Mouse (Mus musculus): Measurements from ENCODE around the gene Fbxl13. TPM values are rescaled to one million over a fixed set of nuclear protein-coding genes. Genes with fewer than 3 reads are reported as not detected.

The Fbxl13 gene
- total and polyA plus RNA-seq, 2 experiments from 2014 or later = 0.25 to 0.60 TPM

- WGBS = 93% methylated on average over 9 of the region's 9 CpGs
- no peaks in the 10 kb centered on the region for H3K9me3 ChIP-seq (ENCODE audit: low read length)
- H3K4me1 ChIP-seq (ENCODE audit: insufficient read depth, low read length) = no peaks in the 10 kb centered on the region
- no peak for DNase-seq (ENCODE audit: low spot score)
- no peaks in the 10 kb centered on the region; the same call in 1 of the 2 replicates for H3K36me3 ChIP-seq (ENCODE audit: insufficient read depth, low read length)
- no peak for TF ChIP-seq CTCF (IDR thresholded peaks at IDR 0.05)
- H3K4me2 ChIP-seq (ENCODE audit: low read depth, low read length, poor library complexity, severe bottlenecking) = no peak overlapping the region
- H3K4me3 ChIP-seq (ENCODE audit: low read depth, low read length) = no peak overlapping the region
- no peak overlapping the region for H3K27ac ChIP-seq (ENCODE audit: low read depth, low read length)
- no peak overlapping the region for H3K9ac ChIP-seq (replicated peaks; ENCODE audit: low read length, poor library complexity, severe bottlenecking)
- H3K27me3 ChIP-seq (ENCODE audit: insufficient read depth, low read length) = no peaks in the 10 kb centered on the region
- no peak for ATAC-seq (ENCODE audit: low FRiP score)
Observed at GRCm38 (mm10) chr5:21683811-21684210, 38.4 kb upstream of the Fbxl13 start.

GRCm38 (mm10) chr5:21680940-21681339 lies 35.5 kb upstream of the Fbxl13 start:
- no peak overlapping the region for H3K9ac ChIP-seq (replicated peaks; ENCODE audit: low read length, poor library complexity, severe bottlenecking)
- no peak for DNase-seq (ENCODE audit: low spot score)
- H3K27ac ChIP-seq (ENCODE audit: low read depth, low read length) = no peak overlapping the region
- 81% methylated on average over 5 of the region's 5 CpGs for WGBS
- no peak for ATAC-seq (ENCODE audit: low FRiP score)
- H3K36me3 ChIP-seq (ENCODE audit: insufficient read depth, low read length) = no peaks in the 10 kb centered on the region; the same call in 1 of the 2 replicates
- no peak overlapping the region for H3K4me2 ChIP-seq (ENCODE audit: low read depth, low read length, poor library complexity, severe bottlenecking)
- no peaks in the 10 kb centered on the region for H3K4me1 ChIP-seq (ENCODE audit: insufficient read depth, low read length)
- no peaks in the 10 kb centered on the region for H3K27me3 ChIP-seq (ENCODE audit: insufficient read depth, low read length)
- H3K4me3 ChIP-seq (ENCODE audit: low read depth, low read length) = no peak overlapping the region
- TF ChIP-seq CTCF (IDR thresholded peaks at IDR 0.05) = no peak
- no peaks in the 10 kb centered on the region for H3K9me3 ChIP-seq (ENCODE audit: low read length)

- Histone ChIP-seq H3K36me3 (ENCODE audit: insufficient read depth, low read length) (peaks cover 1% of the 10 kb centered on the region), H3K4me3 (ENCODE audit: low read depth, low read length) (no peak overlapping the region), H3K9me3 (ENCODE audit: low read length) (no peaks in the 10 kb centered on the region), H3K9ac (replicated peaks; ENCODE audit: low read length, poor library complexity, severe bottlenecking) (no peak overlapping the region), H3K27me3 (ENCODE audit: insufficient read depth, low read length) (no peaks in the 10 kb centered on the region), H3K27ac (ENCODE audit: low read depth, low read length) (no peak overlapping the region), H3K4me1 (ENCODE audit: insufficient read depth, low read length) (no peaks in the 10 kb centered on the region), H3K4me2 (ENCODE audit: low read depth, low read length, poor library complexity, severe bottlenecking) (no peak overlapping the region)
- no peak for TF ChIP-seq CTCF (IDR thresholded peaks at IDR 0.05)
- WGBS = 76% methylated on average over 4 of the region's 4 CpGs
- ATAC-seq (ENCODE audit: low FRiP score) = no peak
- no peak for DNase-seq (ENCODE audit: low spot score)
Observed at GRCm38 (mm10) chr5:21680029-21680428, 34.6 kb upstream of the Fbxl13 start.

GRCm38 (mm10) chr5:21678363-21678762 lies 32.9 kb upstream of the Fbxl13 start:
- no peak overlapping the region for H3K4me2 ChIP-seq (ENCODE audit: low read depth, low read length, poor library complexity, severe bottlenecking)
- H3K4me3 ChIP-seq (ENCODE audit: low read depth, low read length) = no peak overlapping the region
- H3K4me1 ChIP-seq (ENCODE audit: insufficient read depth, low read length) = no peaks in the 10 kb centered on the region
- H3K36me3 ChIP-seq (ENCODE audit: insufficient read depth, low read length) = peaks cover 9% of the 10 kb centered on the region
- DNase-seq (ENCODE audit: low spot score) = no peak
- 95% methylated on average over 9 of the region's 9 CpGs for WGBS
- H3K9me3 ChIP-seq (ENCODE audit: low read length) = no peaks in the 10 kb centered on the region
- no peak for ATAC-seq (ENCODE audit: low FRiP score)
- H3K9ac ChIP-seq (replicated peaks; ENCODE audit: low read length, poor library complexity, severe bottlenecking) = no peak overlapping the region
- no peaks in the 10 kb centered on the region for H3K27me3 ChIP-seq (ENCODE audit: insufficient read depth, low read length)
- H3K27ac ChIP-seq (ENCODE audit: low read depth, low read length) = no peak overlapping the region
- no peak for TF ChIP-seq CTCF (IDR thresholded peaks at IDR 0.05)

- no peak for ATAC-seq (ENCODE audit: low FRiP score)
- Histone ChIP-seq H3K36me3 (ENCODE audit: insufficient read depth, low read length) (peaks cover 9% of the 10 kb centered on the region), H3K9ac (replicated peaks; ENCODE audit: low read length, poor library complexity, severe bottlenecking) (no peak overlapping the region), H3K4me2 (ENCODE audit: low read depth, low read length, poor library complexity, severe bottlenecking) (no peak overlapping the region), H3K4me3 (ENCODE audit: low read depth, low read length) (no peak overlapping the region), H3K9me3 (ENCODE audit: low read length) (no peaks in the 10 kb centered on the region), H3K4me1 (ENCODE audit: insufficient read depth, low read length) (no peaks in the 10 kb centered on the region), H3K27me3 (ENCODE audit: insufficient read depth, low read length) (no peaks in the 10 kb centered on the region), H3K27ac (ENCODE audit: low read depth, low read length) (no peak overlapping the region)
- no peak for TF ChIP-seq CTCF (IDR thresholded peaks at IDR 0.05)
- DNase-seq (ENCODE audit: low spot score) = no peak
- WGBS = 96% methylated on average over 6 of the region's 6 CpGs
Observed at GRCm38 (mm10) chr5:21677939-21678338, 32.5 kb upstream of the Fbxl13 start.

- 97% methylated on average over 23 of the region's 23 CpGs for WGBS
- Histone ChIP-seq H3K4me2 (ENCODE audit: low read depth, low read length, poor library complexity, severe bottlenecking) (no peak overlapping the region), H3K27ac (ENCODE audit: low read depth, low read length) (no peak overlapping the region), H3K9me3 (ENCODE audit: low read length) (no peaks in the 10 kb centered on the region), H3K36me3 (ENCODE audit: insufficient read depth, low read length) (peaks cover 9% of the 10 kb centered on the region), H3K9ac (replicated peaks; ENCODE audit: low read length, poor library complexity, severe bottlenecking) (no peak overlapping the region), H3K4me3 (ENCODE audit: low read depth, low read length) (no peak overlapping the region), H3K4me1 (ENCODE audit: insufficient read depth, low read length) (no peaks in the 10 kb centered on the region), H3K27me3 (ENCODE audit: insufficient read depth, low read length) (no peaks in the 10 kb centered on the region)
- ATAC-seq (ENCODE audit: low FRiP score) = no peak
- no peak for DNase-seq (ENCODE audit: low spot score)
- TF ChIP-seq CTCF (IDR thresholded peaks at IDR 0.05) = no peak
Observed at GRCm38 (mm10) chr5:21675494-21675893, 30.1 kb upstream of the Fbxl13 start.
